Mouse (Mus musculus) forebrain, embryonic 15.5 days (tissue): ENCODE measurements around the gene Pcyox1. TPM values are rescaled to one million over a fixed set of nuclear protein-coding genes. Genes with fewer than 3 reads are reported as not detected.

Source experiments
- ATAC-seq: fragments of 200-750 bp; cut with Nextera tagmentation; replicated peaks from 2 replicates; pipeline ENCODE4 v1.8.0; 2017; ENCODE audit warnings: mild to moderate bottlenecking, moderate TSS enrichment, moderate library complexity
- H3K27ac ChIP-seq: fragments of 300-500 bp; sonication (generic); replicated peaks from 2 replicates; pipeline ENCODE4 v1.5.1; 2015; ENCODE audit warnings: mild to moderate bottlenecking, inconsistent platforms
- H3K27me3 ChIP-seq: fragments of 300-500 bp; sonication (generic); 2 replicates; pipeline ENCODE4 v1.6.1; 2015; ENCODE audit warnings: inconsistent platforms
- H3K36me3 ChIP-seq: fragments of 300-500 bp; sonication (generic); 2 replicates; pipeline ENCODE4 v1.6.1; 2015; ENCODE audit warnings: mild to moderate bottlenecking, inconsistent platforms
- H3K4me1 ChIP-seq: fragments of 300-500 bp; sonication (generic); 2 replicates; pipeline ENCODE4 v1.6.1; 2015; ENCODE audit warnings: inconsistent platforms
- H3K4me2 ChIP-seq: fragments of 300-500 bp; sonication (generic); replicated peaks from 2 replicates; pipeline ENCODE4 v1.6.1; 2015; ENCODE audit warnings: mild to moderate bottlenecking, inconsistent platforms
- H3K4me3 ChIP-seq: fragments of 300-500 bp; sonication (generic); 2 replicates; pipeline ENCODE4 v1.5.1; 2015; ENCODE audit warnings: mild to moderate bottlenecking, inconsistent platforms
- H3K9ac ChIP-seq: fragments of 300-500 bp; sonication (generic); replicated peaks from 2 replicates; pipeline ENCODE4 v1.6.1; 2015; ENCODE audit warnings: mild to moderate bottlenecking, inconsistent platforms
- H3K9me3 ChIP-seq: fragments of 300-500 bp; sonication (generic); 2 replicates; pipeline ENCODE4 v1.6.1; 2016; ENCODE audit warnings: inconsistent platforms
- WGBS: fragments of 180-500 bp; shearing (Covaris S2); methylation state at CpG from one replicate; pipeline ENCODE4 v1.1.7; 2015; ENCODE audit warnings: mixed read lengths; 5-methylcytosine and 5-hydroxymethylcytosine counted together
- polyA plus RNA-seq: library from polyadenylated mRNA; unstranded; fragments of >200 nt; fragmentation: Nextera tagmentation; extraction: Ambion mirVana; gene quantifications from 2 replicates; pipeline ENCODE4 v1.2.1, GENCODE M21; 2015

Pcyox1 gene
- 102 and 110 TPM in 2 replicates for polyA plus RNA-seq

- H3K36me3 ChIP-seq: peaks cover 17% of the 10 kb centered on the region
- peaks cover 34% of the 10 kb centered on the region for H3K4me1 ChIP-seq
- ATAC-seq: peak; percentile 95
- H3K9me3 ChIP-seq: no peaks in the 10 kb centered on the region
- peak within 1 kb of the TSS; percentile 76 for H3K4me2 ChIP-seq
- no peaks in the 10 kb centered on the region for H3K27me3 ChIP-seq
- H3K27ac ChIP-seq: peak within 1 kb of the TSS; percentile 97
- peak within 1 kb of the TSS; percentile 99 for H3K9ac ChIP-seq
- WGBS: under 1% methylated on average over 51 of the region's 51 CpGs
- peak within 1 kb of the TSS; percentile 100 for H3K4me3 ChIP-seq
Measured at GRCm38 (mm10) chr6:86396581-86397256, at the start of gene Pcyox1. TSS of gene Pcyox1 (minus strand) at chr6:86397154.

GRCm38 (mm10) chr6:86445551-86445950 lies 48.6 kb upstream of the Pcyox1 start:
- Histone ChIP-seq H3K4me3 (no peak overlapping the region), H3K27ac (no peak overlapping the region), H3K4me1 (no peaks in the 10 kb centered on the region), H3K36me3 (peaks cover 54% of the 10 kb centered on the region), H3K9ac (no peak overlapping the region), H3K4me2 (no peak overlapping the region), H3K9me3 (no peaks in the 10 kb centered on the region), H3K27me3 (no peaks in the 10 kb centered on the region)
- 92% methylated on average over 18 of the region's 18 CpGs for WGBS
- no peak for ATAC-seq

GRCm38 (mm10) chr6:86441571-86441970 lies 44.6 kb upstream of the Pcyox1 start:
- no peaks in the 10 kb centered on the region for H3K9me3 ChIP-seq
- no peak for ATAC-seq
- WGBS: 92% methylated on average over 10 of the region's 10 CpGs
- H3K27ac ChIP-seq: no peak overlapping the region
- peaks cover 31% of the 10 kb centered on the region for H3K36me3 ChIP-seq
- H3K4me3 ChIP-seq: no peak overlapping the region
- peaks cover 16% of the 10 kb centered on the region for H3K4me1 ChIP-seq
- no peak overlapping the region for H3K9ac ChIP-seq
- H3K27me3 ChIP-seq: no peaks in the 10 kb centered on the region
- H3K4me2 ChIP-seq: no peak overlapping the region

GRCm38 (mm10) chr6:86439531-86439930 lies 42.6 kb upstream of the Pcyox1 start:
- H3K9ac ChIP-seq: peak overlapping the region; percentile 91
- no peak for ATAC-seq
- WGBS: 88% methylated on average over 1 of the region's 1 CpGs
- peak overlapping the region; percentile 94; the same call in 1 of the 2 replicates for H3K27ac ChIP-seq
- H3K4me3 ChIP-seq: peak overlapping the region; percentile 97
- H3K9me3 ChIP-seq: no peaks in the 10 kb centered on the region
- H3K4me1 ChIP-seq: peaks cover 16% of the 10 kb centered on the region
- no peaks in the 10 kb centered on the region for H3K27me3 ChIP-seq
- peak overlapping the region; percentile 90 for H3K4me2 ChIP-seq
- peaks cover 38% of the 10 kb centered on the region for H3K36me3 ChIP-seq

- peaks cover 16% of the 10 kb centered on the region for H3K4me1 ChIP-seq
- H3K27me3 ChIP-seq: no peaks in the 10 kb centered on the region
- peak overlapping the region; percentile 90 for H3K4me2 ChIP-seq
- peaks cover 38% of the 10 kb centered on the region for H3K36me3 ChIP-seq
- peak overlapping the region; percentile 91 for H3K9ac ChIP-seq
- H3K27ac ChIP-seq: peak overlapping the region; percentile 94
- no peaks in the 10 kb centered on the region for H3K9me3 ChIP-seq
- peak overlapping the region; percentile 97 for H3K4me3 ChIP-seq
- WGBS: 5% methylated on average over 13 of the region's 13 CpGs
- ATAC-seq: no peak
Measured at GRCm38 (mm10) chr6:86439119-86439496, 42.2 kb upstream of the Pcyox1 start.

GRCm38 (mm10) chr6:86438272-86439118 lies 41.5 kb upstream of the Pcyox1 start, which contains the start of gene C87436:
TSS of gene C87436 (plus strand) at chr6:86438374.
- Histone ChIP-seq H3K9me3 (no peaks in the 10 kb centered on the region), H3K27me3 (no peaks in the 10 kb centered on the region), H3K36me3 (peaks cover 36% of the 10 kb centered on the region), H3K9ac (peak within 1 kb of the TSS; percentile 91), H3K4me1 (peaks cover 16% of the 10 kb centered on the region), H3K4me3 (peak within 1 kb of the TSS; percentile 97), H3K4me2 (peak within 1 kb of the TSS; percentile 90), H3K27ac (peak within 1 kb of the TSS; percentile 94)
- WGBS: under 1% methylated on average over 59 of the region's 59 CpGs
- peak; percentile 95 for ATAC-seq

GRCm38 (mm10) chr6:86437711-86438110 lies 40.8 kb upstream of the Pcyox1 start:
- Histone ChIP-seq H3K9ac (peak overlapping the region; percentile 91), H3K27me3 (no peaks in the 10 kb centered on the region), H3K36me3 (peaks cover 41% of the 10 kb centered on the region), H3K4me1 (peaks cover 16% of the 10 kb centered on the region), H3K4me3 (peak overlapping the region; percentile 97), H3K4me2 (peak overlapping the region; percentile 90), H3K27ac (peak overlapping the region; percentile 94), H3K9me3 (no peaks in the 10 kb centered on the region)
- 2% methylated on average over 14 of the region's 14 CpGs for WGBS
- 0 out of 2 replicates have a peak, but pooled peaks have one; percentile 24 for ATAC-seq

GRCm38 (mm10) chr6:86433696-86434095 lies 36.7 kb upstream of the Pcyox1 start:
- Histone ChIP-seq H3K27ac (no peak overlapping the region), H3K27me3 (no peaks in the 10 kb centered on the region), H3K36me3 (peaks cover 71% of the 10 kb centered on the region), H3K9ac (no peak overlapping the region), H3K4me2 (no peak overlapping the region), H3K4me1 (peaks cover 4% of the 10 kb centered on the region), H3K9me3 (no peaks in the 10 kb centered on the region), H3K4me3 (no peak overlapping the region)
- no peak for ATAC-seq
- WGBS: 93% methylated on average over 1 of the region's 1 CpGs

- WGBS: 94% methylated on average over 3 of the region's 3 CpGs
- Histone ChIP-seq H3K4me1 (no peaks in the 10 kb centered on the region), H3K9me3 (no peaks in the 10 kb centered on the region), H3K27ac (no peak overlapping the region), H3K4me2 (no peak overlapping the region), H3K36me3 (peaks cover 87% of the 10 kb centered on the region), H3K4me3 (no peak overlapping the region), H3K9ac (no peak overlapping the region), H3K27me3 (no peaks in the 10 kb centered on the region)
- no peak for ATAC-seq
Measured at GRCm38 (mm10) chr6:86431531-86431930, 34.6 kb upstream of the Pcyox1 start.

GRCm38 (mm10) chr6:86426358-86426757 lies 29.4 kb upstream of the Pcyox1 start, which contains the start of gene Gm44790:
TSS of gene Gm44790 (plus strand) at chr6:86426658.
- Histone ChIP-seq H3K4me3 (no peak within 1 kb of the TSS), H3K36me3 (peaks cover 81% of the 10 kb centered on the region), H3K9ac (no peak within 1 kb of the TSS), H3K4me2 (no peak within 1 kb of the TSS), H3K9me3 (no peaks in the 10 kb centered on the region), H3K4me1 (no peaks in the 10 kb centered on the region), H3K27me3 (no peaks in the 10 kb centered on the region), H3K27ac (no peak within 1 kb of the TSS)
- no peak for ATAC-seq
- WGBS: 96% methylated on average over 1 of the region's 1 CpGs

- WGBS: 73% methylated on average over 6 of the region's 6 CpGs
- H3K27me3 ChIP-seq: no peaks in the 10 kb centered on the region
- ATAC-seq: no peak
- H3K4me2 ChIP-seq: no peak overlapping the region
- H3K9ac ChIP-seq: no peak overlapping the region
- H3K27ac ChIP-seq: no peak overlapping the region
- H3K4me3 ChIP-seq: no peak overlapping the region
- no peaks in the 10 kb centered on the region for H3K4me1 ChIP-seq
- H3K36me3 ChIP-seq: peaks cover 83% of the 10 kb centered on the region
- no peaks in the 10 kb centered on the region for H3K9me3 ChIP-seq
Measured at GRCm38 (mm10) chr6:86420491-86420890, 23.5 kb upstream of the Pcyox1 start.

- ATAC-seq: no peak
- no peak overlapping the region for H3K9ac ChIP-seq
- H3K4me1 ChIP-seq: no peaks in the 10 kb centered on the region
- H3K4me2 ChIP-seq: no peak overlapping the region
- H3K9me3 ChIP-seq: no peaks in the 10 kb centered on the region
- H3K27ac ChIP-seq: no peak overlapping the region
- 87% methylated on average over 3 of the region's 3 CpGs for WGBS
- no peaks in the 10 kb centered on the region for H3K27me3 ChIP-seq
- peaks cover 81% of the 10 kb centered on the region for H3K36me3 ChIP-seq
- no peak overlapping the region for H3K4me3 ChIP-seq
Measured at GRCm38 (mm10) chr6:86419239-86419638, 22.3 kb upstream of the Pcyox1 start.
